16 mouse cellular contexts compared by ENCODE assay signal in the genomic region with DNA sequence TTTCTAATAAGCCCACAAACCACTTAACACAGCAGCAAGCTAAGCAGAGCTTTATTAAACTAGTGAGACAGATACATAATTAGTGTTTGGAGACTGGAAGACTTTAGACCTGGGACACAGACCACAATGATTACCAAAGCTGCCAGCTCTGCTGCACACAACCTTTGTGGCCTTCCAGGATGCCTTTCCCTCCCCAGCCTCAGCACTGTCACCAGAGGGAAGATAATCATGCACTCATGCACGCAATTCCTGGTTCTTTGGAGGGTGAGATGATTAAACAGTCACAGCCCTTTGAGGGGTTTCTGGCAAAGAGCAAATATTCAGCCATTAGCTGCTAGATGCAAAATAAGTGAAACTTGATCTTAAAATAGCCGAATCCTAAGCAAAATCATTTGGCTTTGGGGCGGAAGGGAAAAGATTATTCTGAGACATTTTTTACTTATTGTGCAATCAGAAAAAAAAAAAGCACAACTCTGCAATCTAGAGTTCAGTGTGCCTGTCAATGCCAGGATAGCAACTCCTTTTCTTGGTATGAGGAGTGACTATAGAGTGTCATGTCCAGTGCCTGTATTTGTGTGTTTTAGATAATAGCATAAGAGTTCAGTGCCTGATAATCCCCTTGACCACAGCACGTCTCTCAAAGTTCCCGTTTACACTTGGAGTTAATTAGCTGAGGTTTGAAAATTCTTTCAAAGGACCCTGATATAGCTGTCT. TPM values are rescaled to one million over a fixed set of nuclear protein-coding genes. Genes with fewer than 3 reads are reported as not detected.
DNase-seq lines count a peak whose midpoint lies in the region; ATAC-seq and TF ChIP-seq lines count a peak whose summit lies in the region.
"Had no signal": no experiment of that assay in that cellular context is flagged by ENCODE, and none has a peak within 500 bp of the region (broad histone marks: within the 10 kb centered on the region; RNA-seq: fewer than 3 reads in every experiment).

No protein-coding gene starts in this region.

- H3K4me1 ChIP-seq in kidney, embryonic 16.5 days (ENCODE audit: insufficient read depth, low read length): no peaks in the 10 kb centered on the region
- H3K4me1 ChIP-seq in lung, embryonic 16.5 days (replicated peaks; ENCODE audit: control insufficient read depth, insufficient read depth, low read length): peaks cover 9% of the 10 kb centered on the region; the same call in 1 of the 2 replicates
- H3K4me1 ChIP-seq in heart, postnatal 0 days (ENCODE audit: control insufficient read depth, insufficient read depth): peaks cover 20% of the 10 kb centered on the region
- H3K4me1 ChIP-seq: forebrain, embryonic 15.5 days had no signal

- no peak overlapping the region for H3K9ac ChIP-seq in kidney, embryonic 16.5 days (replicated peaks; ENCODE audit: low read length)
- no peak overlapping the region for H3K9ac ChIP-seq in lung, embryonic 16.5 days (ENCODE audit: low read length)
- no peak overlapping the region for H3K9ac ChIP-seq in heart, postnatal 0 days (replicated peaks; ENCODE audit: low read depth, low read length)
- H3K9ac ChIP-seq: forebrain, embryonic 15.5 days; liver, embryonic 14.5 days; neural tube, embryonic 13.5 days had no signal

- H3K27me3 ChIP-seq in kidney, embryonic 16.5 days (ENCODE audit: insufficient read depth, low read length): no peaks in the 10 kb centered on the region
- H3K27me3 ChIP-seq in lung, embryonic 16.5 days (ENCODE audit: control insufficient read depth, insufficient read depth, low read depth, low read length): no peaks in the 10 kb centered on the region
- no peaks in the 10 kb centered on the region for H3K27me3 ChIP-seq in heart, postnatal 0 days (ENCODE audit: control insufficient read depth, insufficient read depth, low read length)
- H3K27me3 ChIP-seq: forebrain, embryonic 15.5 days had no signal

- 58% methylated on average over 5 of the region's 5 CpGs for WGBS in kidney, embryonic 16.5 days
- WGBS in lung, embryonic 16.5 days: 24% methylated on average over 5 of the region's 5 CpGs
- WGBS in heart, postnatal 0 days: 47% methylated on average over 5 of the region's 5 CpGs

- peak overlapping the region; percentile 24; the same call in 1 of the 2 replicates for H3K27ac ChIP-seq in gastrocnemius, adult 2 months
- no peak overlapping the region for H3K27ac ChIP-seq in kidney, embryonic 16.5 days (ENCODE audit: low read length)
- H3K27ac ChIP-seq in lung, embryonic 16.5 days (ENCODE audit: low read length): peak overlapping the region; percentile 59
- H3K27ac ChIP-seq in heart, postnatal 0 days (ENCODE audit: low read depth): peak overlapping the region; percentile 39
- H3K27ac ChIP-seq: forebrain, embryonic 15.5 days; liver, embryonic 14.5 days; neural tube, embryonic 13.5 days had no signal

- H3K4me2 ChIP-seq in kidney, embryonic 16.5 days (replicated peaks; ENCODE audit: low read depth, low read length): no peak overlapping the region
- H3K4me2 ChIP-seq in lung, embryonic 16.5 days (ENCODE audit: low read depth, low read length): no peak overlapping the region
- no peak overlapping the region for H3K4me2 ChIP-seq in heart, postnatal 0 days (ENCODE audit: low read depth, low read length)
- H3K4me2 ChIP-seq: forebrain, embryonic 15.5 days; neural tube, embryonic 13.5 days had no signal

- no peak for ATAC-seq in kidney, embryonic 16.5 days (ENCODE audit: low FRiP score, low TSS enrichment)
- peak; percentile 32; the same call in 1 of the 2 replicates for ATAC-seq in lung, embryonic 16.5 days (ENCODE audit: low read depth)
- no peak for ATAC-seq in heart, postnatal 0 days (ENCODE audit: insufficient read depth, low read depth)
- ATAC-seq: forebrain, embryonic 15.5 days had no signal

- H3K4me3 ChIP-seq in gastrocnemius, adult 2 months: no peak overlapping the region
- no peak overlapping the region for H3K4me3 ChIP-seq in kidney, embryonic 16.5 days (ENCODE audit: low read length)
- H3K4me3 ChIP-seq in lung, embryonic 16.5 days (ENCODE audit: low read length): no peak overlapping the region
- no peak overlapping the region for H3K4me3 ChIP-seq in heart, postnatal 0 days (ENCODE audit: low read depth, low read length)
- H3K4me3 ChIP-seq: forebrain, embryonic 15.5 days; neural tube, embryonic 13.5 days had no signal

- H3K36me3 ChIP-seq in kidney, embryonic 16.5 days (ENCODE audit: insufficient read depth, low read length): no peaks in the 10 kb centered on the region
- no peaks in the 10 kb centered on the region for H3K36me3 ChIP-seq in lung, embryonic 16.5 days (ENCODE audit: control insufficient read depth, insufficient read depth, low read length)
- H3K36me3 ChIP-seq in heart, postnatal 0 days (replicated peaks; ENCODE audit: control insufficient read depth, insufficient read depth, low read length): no peaks in the 10 kb centered on the region
- H3K36me3 ChIP-seq: forebrain, embryonic 15.5 days; neural tube, embryonic 13.5 days had no signal

- no peak for TF ChIP-seq CTCF in gastrocnemius, adult 2 months (IDR thresholded peaks at IDR 0.05)
- TF ChIP-seq CTCF in heart, postnatal 0 days (IDR thresholded peaks at IDR 0.05; ENCODE audit: low read depth): no peak

- no peaks in the 10 kb centered on the region for H3K9me3 ChIP-seq in kidney, embryonic 16.5 days (ENCODE audit: low read length)
- no peaks in the 10 kb centered on the region for H3K9me3 ChIP-seq in lung, embryonic 16.5 days (ENCODE audit: control insufficient read depth, low read length)
- H3K9me3 ChIP-seq in heart, postnatal 0 days (replicated peaks; ENCODE audit: control insufficient read depth, low read length): no peaks in the 10 kb centered on the region
- H3K9me3 ChIP-seq: forebrain, embryonic 15.5 days; neural tube, embryonic 13.5 days had no signal

- no peak for TF ChIP-seq EP300 in heart, postnatal 0 days (IDR thresholded peaks at IDR 0.05; ENCODE audit: low read depth)

- intact Hi-C loops in gastrocnemius, adult 2 months (cut with DNase I): no loop called here

- DNase-seq in gastrocnemius, adult 2 months: no peak
- no peak for DNase-seq in gastrocnemius, postnatal 25 days
- peak; percentile 23 for DNase-seq in kidney, adult 11 months
- DNase-seq in lung, postnatal 4 days: no peak
- DNase-seq in heart, postnatal 0 days (ENCODE audit: low spot score): no peak
- no peak for DNase-seq in cerebellum, postnatal 36 days
- DNase-seq: adrenal gland, postnatal 14 days; gastrocnemius, postnatal 10 days; midbrain, embryonic 14.5 days; thymus, postnatal 14 days had no signal

RNA-seq across cellular contexts. Expression of gene Arap2, which starts 5.0 kb away (rescaled TPM):
- total RNA-seq in gastrocnemius, adult 2 months (2021): 1 to 10 TPM; 1.0 to 1.9 TPM
- under 1 TPM; 0.91 to 1.00 TPM for total RNA-seq in gastrocnemius, postnatal 25 days (2021)
- polyA plus RNA-seq in kidney, embryonic 16.5 days (2015; fragmentation: Nextera tagmentation; extraction: Ambion mirVana): 2.0 and 2.9 TPM in 2 replicates
- 4.9 and 7.5 TPM in 2 replicates for polyA plus RNA-seq in lung, embryonic 16.5 days (2015; fragmentation: Nextera tagmentation; extraction: Ambion mirVana)
- 2.1 and 4.3 TPM in 2 replicates for total RNA-seq in heart, postnatal 0 days (2014; rRNA removed; ENCODE audit: low replicate concordance)
- polyA plus RNA-seq in heart, postnatal 0 days (2015; fragmentation: Nextera tagmentation; extraction: Ambion mirVana): 2.2 and 2.7 TPM in 2 replicates

RNA-seq across cellular contexts. Expression of gene Dthd1, which starts 52.7 kb away (rescaled TPM):
- total RNA-seq in gastrocnemius, adult 2 months (2021): not detected
- not detected for total RNA-seq in gastrocnemius, postnatal 25 days (2021)
- not detected in 2 replicates for polyA plus RNA-seq in kidney, embryonic 16.5 days (2015; fragmentation: Nextera tagmentation; extraction: Ambion mirVana)
- not detected in 2 replicates for polyA plus RNA-seq in lung, embryonic 16.5 days (2015; fragmentation: Nextera tagmentation; extraction: Ambion mirVana)
- total RNA-seq in heart, postnatal 0 days (2014; rRNA removed; ENCODE audit: low replicate concordance): not detected in 2 replicates
- not detected in 2 replicates for polyA plus RNA-seq in heart, postnatal 0 days (2015; fragmentation: Nextera tagmentation; extraction: Ambion mirVana)
- total RNA-seq: adrenal gland, postnatal 14 days; gastrocnemius, postnatal 10 days; left cerebral cortex, postnatal 25 days had no signal
- polyA plus RNA-seq: forebrain, embryonic 15.5 days; liver, embryonic 14.5 days; midbrain, embryonic 14.5 days; neural tube, embryonic 13.5 days had no signal
